Mouse (Mus musculus): ENCODE measurements around the gene Adgrl3. TPM values are rescaled to one million over a fixed set of nuclear protein-coding genes. Genes with fewer than 3 reads are reported as not detected.

The Adgrl3 gene
- total and polyA plus RNA-seq, 3 experiments = 0.90 to 3.5 (median 3.4) TPM

- TF ChIP-seq EP300 (IDR thresholded peaks at IDR 0.05; ENCODE audit: insufficient read depth, low read depth, low read length) (no peak), CTCF (IDR thresholded peaks at IDR 0.05) (no peak), POLR2A (IDR thresholded peaks at IDR 0.05; ENCODE audit: insufficient read depth, low read depth, low read length) (no peak)
- Histone ChIP-seq H3K79me2 (replicated peaks; ENCODE audit: control insufficient read depth, insufficient read depth, low read length) (no peaks in the 10 kb centered on the region), H3K4me1 (ENCODE audit: control insufficient read depth, insufficient read depth, low read length) (no peaks in the 10 kb centered on the region), H3K9ac (ENCODE audit: low read depth, low read length) (no peak overlapping the region), H3K27me3 (ENCODE audit: control insufficient read depth, insufficient read depth, low read length) (no peaks in the 10 kb centered on the region), H3K4me3 (no peak overlapping the region), H3K36me3 (ENCODE audit: control insufficient read depth, insufficient read depth, low read length) (no peaks in the 10 kb centered on the region), H3K27ac (no peak overlapping the region)
- WGBS = 61% methylated on average over 1 of the region's 1 CpGs
- DNase-seq = no peak
- intact Hi-C loops (cut with DNase I) = no loop called here
These were observed 603.9 kb downstream of the Adgrl3 start for GRCm38 (mm10) chr5:81623846-81624245.

GRCm38 (mm10) chr5:81636169-81636568, 616.2 kb downstream of the Adgrl3 start:
- Histone ChIP-seq H3K27me3 (ENCODE audit: control insufficient read depth, insufficient read depth, low read length) (no peaks in the 10 kb centered on the region), H3K27ac (no peak overlapping the region), H3K9ac (ENCODE audit: low read depth, low read length) (no peak overlapping the region), H3K79me2 (replicated peaks; ENCODE audit: control insufficient read depth, insufficient read depth, low read length) (no peaks in the 10 kb centered on the region), H3K4me1 (ENCODE audit: control insufficient read depth, insufficient read depth, low read length) (no peaks in the 10 kb centered on the region), H3K36me3 (ENCODE audit: control insufficient read depth, insufficient read depth, low read length) (no peaks in the 10 kb centered on the region), H3K4me3 (no peak overlapping the region)
- DNase-seq = no peak
- WGBS = 39% methylated on average over 2 of the region's 2 CpGs
- intact Hi-C loops (cut with DNase I) = no loop called here
- TF ChIP-seq EP300 (IDR thresholded peaks at IDR 0.05; ENCODE audit: insufficient read depth, low read depth, low read length) = no peak
- TF ChIP-seq CTCF (IDR thresholded peaks at IDR 0.05) = no peak
- no peak for TF ChIP-seq POLR2A (IDR thresholded peaks at IDR 0.05; ENCODE audit: insufficient read depth, low read depth, low read length)

- Histone ChIP-seq H3K4me3 (no peak overlapping the region), H3K27ac (no peak overlapping the region), H3K9ac (ENCODE audit: low read depth, low read length) (no peak overlapping the region), H3K36me3 (ENCODE audit: control insufficient read depth, insufficient read depth, low read length) (no peaks in the 10 kb centered on the region), H3K79me2 (replicated peaks; ENCODE audit: control insufficient read depth, insufficient read depth, low read length) (no peaks in the 10 kb centered on the region), H3K4me1 (ENCODE audit: control insufficient read depth, insufficient read depth, low read length) (no peaks in the 10 kb centered on the region), H3K27me3 (ENCODE audit: control insufficient read depth, insufficient read depth, low read length) (no peaks in the 10 kb centered on the region)
- 69% methylated on average over 2 of the region's 2 CpGs for WGBS
- DNase-seq = no peak
- TF ChIP-seq POLR2A (IDR thresholded peaks at IDR 0.05; ENCODE audit: insufficient read depth, low read depth, low read length) (no peak), CTCF (IDR thresholded peaks at IDR 0.05) (no peak), EP300 (IDR thresholded peaks at IDR 0.05; ENCODE audit: insufficient read depth, low read depth, low read length) (no peak)
- intact Hi-C loops (cut with DNase I) = no loop called here
These were observed 618.5 kb downstream of the Adgrl3 start for GRCm38 (mm10) chr5:81638422-81638821.

GRCm38 (mm10) chr5:81640118-81640517, 620.2 kb downstream of the Adgrl3 start:
- 53% methylated on average over 4 of the region's 4 CpGs for WGBS
- TF ChIP-seq EP300 (IDR thresholded peaks at IDR 0.05; ENCODE audit: insufficient read depth, low read depth, low read length) = no peak
- 0 out of 2 replicates have a peak, but pooled peaks have one; percentile 10 for TF ChIP-seq CTCF (IDR thresholded peaks at IDR 0.05)
- no peak for TF ChIP-seq POLR2A (IDR thresholded peaks at IDR 0.05; ENCODE audit: insufficient read depth, low read depth, low read length)
- Histone ChIP-seq H3K79me2 (replicated peaks; ENCODE audit: control insufficient read depth, insufficient read depth, low read length) (no peaks in the 10 kb centered on the region), H3K36me3 (ENCODE audit: control insufficient read depth, insufficient read depth, low read length) (no peaks in the 10 kb centered on the region), H3K4me3 (no peak overlapping the region), H3K9ac (ENCODE audit: low read depth, low read length) (no peak overlapping the region), H3K27me3 (ENCODE audit: control insufficient read depth, insufficient read depth, low read length) (no peaks in the 10 kb centered on the region), H3K4me1 (ENCODE audit: control insufficient read depth, insufficient read depth, low read length) (no peaks in the 10 kb centered on the region), H3K27ac (no peak overlapping the region)
- intact Hi-C loops (cut with DNase I) = no loop called here
- peak in 1 of 2 experiments; percentile 5 for DNase-seq

- no peak for TF ChIP-seq POLR2A (IDR thresholded peaks at IDR 0.05; ENCODE audit: insufficient read depth, low read depth, low read length)
- no peak for TF ChIP-seq EP300 (IDR thresholded peaks at IDR 0.05; ENCODE audit: insufficient read depth, low read depth, low read length)
- TF ChIP-seq CTCF (IDR thresholded peaks at IDR 0.05) = no peak
- no peak overlapping the region for H3K4me3 ChIP-seq
- H3K79me2 ChIP-seq (replicated peaks; ENCODE audit: control insufficient read depth, insufficient read depth, low read length) = no peaks in the 10 kb centered on the region
- DNase-seq = no peak
- no peak overlapping the region for H3K27ac ChIP-seq
- no peaks in the 10 kb centered on the region for H3K27me3 ChIP-seq (ENCODE audit: control insufficient read depth, insufficient read depth, low read length)
- no peaks in the 10 kb centered on the region for H3K36me3 ChIP-seq (ENCODE audit: control insufficient read depth, insufficient read depth, low read length)
- H3K9ac ChIP-seq (ENCODE audit: low read depth, low read length) = no peak overlapping the region
- no peaks in the 10 kb centered on the region for H3K4me1 ChIP-seq (ENCODE audit: control insufficient read depth, insufficient read depth, low read length)
- intact Hi-C loops (cut with DNase I) = no loop called here
- 71% methylated on average over 5 of the region's 5 CpGs for WGBS
These were observed 625.6 kb downstream of the Adgrl3 start for GRCm38 (mm10) chr5:81645557-81645956.

GRCm38 (mm10) chr5:81653941-81654340, 634.0 kb downstream of the Adgrl3 start:
- Histone ChIP-seq H3K27ac (no peak overlapping the region), H3K27me3 (ENCODE audit: control insufficient read depth, insufficient read depth, low read length) (no peaks in the 10 kb centered on the region), H3K4me1 (ENCODE audit: control insufficient read depth, insufficient read depth, low read length) (no peaks in the 10 kb centered on the region), H3K9ac (ENCODE audit: low read depth, low read length) (no peak overlapping the region), H3K36me3 (ENCODE audit: control insufficient read depth, insufficient read depth, low read length) (no peaks in the 10 kb centered on the region), H3K4me3 (no peak overlapping the region), H3K79me2 (replicated peaks; ENCODE audit: control insufficient read depth, insufficient read depth, low read length) (no peaks in the 10 kb centered on the region)
- DNase-seq = no peak
- TF ChIP-seq EP300 (IDR thresholded peaks at IDR 0.05; ENCODE audit: insufficient read depth, low read depth, low read length) (no peak), POLR2A (IDR thresholded peaks at IDR 0.05; ENCODE audit: insufficient read depth, low read depth, low read length) (no peak), CTCF (IDR thresholded peaks at IDR 0.05) (no peak)
- intact Hi-C loops (cut with DNase I) = no loop called here
- WGBS = 56% methylated on average over 2 of the region's 2 CpGs

All from heart, adult 2 months (tissue).